Mouse (Mus musculus) heart, postnatal 0 days (tissue): ENCODE measurements at regions not wholly inside any gene's neighbourhood (a gene's known extent, or its start where the extent isn't known, plus 50 kb on each side); places are given as distances from the start of the nearest gene placed in this dataset.
A peak's percentile ranks its signal among the peaks of the same experiment; 100 is the strongest.

Experiments used
- ATAC-seq: fragments of 200-750 bp; cut with Nextera tagmentation; 2 replicates; pipeline ENCODE4 v1.8.0; 2017; ENCODE audit warnings: low read depth, moderate number of reproducible peaks, moderate library complexity; ENCODE audit not compliant: insufficient read depth
- DNase-seq: peaks from one replicate; pipeline ENCODE4 v3.0.0-alpha.2; 2016; ENCODE audit warnings: low spot score
- H3K27ac ChIP-seq: fragments of 300-500 bp; sonication (generic); 2 replicates; pipeline ENCODE4 v1.5.1; 2014; ENCODE audit warnings: low read depth, mild to moderate bottlenecking
- H3K27me3 ChIP-seq: fragments of 300-500 bp; sonication (generic); 2 replicates; pipeline ENCODE4 v1.6.1; 2014; ENCODE audit warnings: low read length, mixed read lengths; ENCODE audit not compliant: control insufficient read depth, insufficient read depth
- H3K36me3 ChIP-seq: fragments of 300-500 bp; sonication (generic); replicated peaks from 2 replicates; pipeline ENCODE4 v1.6.1; 2014; ENCODE audit warnings: low read length, mixed read lengths; ENCODE audit not compliant: control insufficient read depth, insufficient read depth
- H3K4me1 ChIP-seq: fragments of 300-500 bp; sonication (generic); 2 replicates; pipeline ENCODE4 v1.6.1; 2014; ENCODE audit warnings: antibody characterized with exemption; ENCODE audit not compliant: control insufficient read depth, insufficient read depth
- H3K4me2 ChIP-seq: fragments of 300-500 bp; sonication (generic); 2 replicates; pipeline ENCODE4 v1.6.1; 2014; ENCODE audit warnings: low read depth, mild to moderate bottlenecking, low read length, moderate library complexity
- H3K4me3 ChIP-seq: fragments of 300-500 bp; sonication (generic); 2 replicates; pipeline ENCODE4 v1.5.1; 2014; ENCODE audit warnings: low read depth, low read length
- H3K9ac ChIP-seq: fragments of 300-500 bp; sonication (generic); replicated peaks from 2 replicates; pipeline ENCODE4 v1.6.1; 2014; ENCODE audit warnings: low read depth, low read length, mixed read lengths
- H3K9me3 ChIP-seq: fragments of 300-500 bp; sonication (generic); replicated peaks from 2 replicates; pipeline ENCODE4 v1.6.1; 2016; ENCODE audit warnings: low read length; ENCODE audit not compliant: control insufficient read depth
- CTCF ChIP-seq: IDR thresholded peaks from 2 replicates; pipeline ENCODE4 v1.5.1; 2016; ENCODE audit warnings: antibody characterized with exemption, control low read depth, low read depth
- EP300 ChIP-seq: IDR thresholded peaks from 2 replicates; pipeline ENCODE4 v1.6.1; 2016; ENCODE audit warnings: antibody characterized with exemption, low read depth
- WGBS: fragments of 180-500 bp; shearing (Covaris S2); extraction: QIAGEN DNeasy Blood & Tissue Kit; methylation state at CpG from one replicate; pipeline ENCODE4 v1.1.7; 2014; 5-methylcytosine and 5-hydroxymethylcytosine counted together

DNA sequence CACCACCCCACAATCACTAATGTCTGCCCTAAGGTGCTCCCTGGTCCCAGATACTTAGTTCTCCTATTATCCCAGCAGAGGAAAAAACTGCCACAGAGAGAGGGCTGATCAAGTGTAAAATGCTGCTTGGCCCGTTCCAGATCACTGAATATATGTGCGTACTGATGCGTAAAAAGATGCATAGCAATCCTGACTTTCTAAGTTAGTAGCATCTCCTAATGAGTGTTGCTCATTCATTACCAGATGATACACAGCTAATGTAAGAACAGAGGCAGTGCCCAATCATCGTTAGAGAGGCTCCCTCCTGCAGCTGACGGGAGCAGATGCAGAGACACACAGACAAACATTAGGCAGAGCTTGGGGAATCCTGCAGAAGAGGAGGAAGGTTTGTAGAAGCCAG lies 177.6 kb upstream of the Tcf21 start:
- WGBS = 82% methylated on average over 5 of the region's 5 CpGs
- DNase-seq = no peak
- Histone ChIP-seq H3K27ac (no peak overlapping the region), H3K36me3 (no peaks in the 10 kb centered on the region), H3K4me1 (no peaks in the 10 kb centered on the region), H3K4me3 (no peak overlapping the region), H3K4me2 (no peak overlapping the region), H3K9me3 (no peaks in the 10 kb centered on the region), H3K9ac (no peak overlapping the region), H3K27me3 (no peaks in the 10 kb centered on the region)
- no peak for ATAC-seq
- TF ChIP-seq EP300 (no peak), CTCF (no peak)

DNA sequence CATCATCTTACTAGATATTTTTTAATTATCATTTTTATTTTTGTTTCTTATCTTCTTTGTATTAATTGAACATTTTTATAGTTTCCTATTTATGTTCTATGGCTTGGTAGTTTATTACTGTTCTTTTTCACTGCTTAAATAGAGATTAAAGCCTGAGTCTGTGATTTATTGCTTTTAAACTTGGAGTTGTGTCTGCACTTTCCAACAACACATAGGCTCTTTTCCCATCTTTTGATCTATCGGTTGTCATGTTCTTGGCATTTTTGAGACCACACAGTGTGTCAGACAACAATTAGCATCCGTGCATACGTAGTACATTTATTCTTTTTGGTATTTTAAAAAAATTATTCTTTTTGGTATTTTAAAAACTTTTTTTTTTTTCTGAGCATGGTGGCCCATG lies 173.2 kb upstream of the Tcf21 start:
- Histone ChIP-seq H3K9ac (no peak overlapping the region), H3K27me3 (no peaks in the 10 kb centered on the region), H3K4me2 (no peak overlapping the region), H3K36me3 (no peaks in the 10 kb centered on the region), H3K9me3 (no peaks in the 10 kb centered on the region), H3K27ac (no peak overlapping the region), H3K4me3 (no peak overlapping the region), H3K4me1 (no peaks in the 10 kb centered on the region)
- DNase-seq (no peak), ATAC-seq (no peak)
- WGBS = 84% methylated on average over 3 of the region's 3 CpGs
- TF ChIP-seq CTCF = no peak
- no peak for TF ChIP-seq EP300

DNA sequence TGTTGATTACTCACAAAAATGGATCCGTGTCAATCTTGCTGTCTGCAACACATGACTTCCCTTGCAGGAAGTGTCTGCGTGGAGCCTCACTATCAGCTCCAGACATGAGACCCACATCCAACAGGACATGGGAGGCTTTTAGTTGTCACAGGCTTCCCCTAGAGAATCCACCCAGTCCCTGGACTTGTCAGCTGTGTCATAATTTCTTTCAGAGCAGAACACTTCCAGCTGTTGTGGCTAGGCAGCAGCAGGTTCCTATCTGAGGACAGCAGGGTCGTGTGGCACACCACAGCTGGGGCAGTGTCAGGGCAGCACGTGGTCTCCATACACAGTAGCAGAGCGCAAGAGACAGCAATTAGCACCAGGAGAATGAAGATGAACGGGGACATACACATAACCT lies 161.8 kb upstream of the Tcf21 start:
- H3K9me3 ChIP-seq = no peaks in the 10 kb centered on the region
- no peaks in the 10 kb centered on the region for H3K36me3 ChIP-seq
- H3K27me3 ChIP-seq = no peaks in the 10 kb centered on the region
- H3K4me3 ChIP-seq = no peak overlapping the region
- TF ChIP-seq EP300 (no peak), CTCF (no peak)
- ATAC-seq (peak; percentile 49), DNase-seq (peak; percentile 50)
- no peak overlapping the region for H3K27ac ChIP-seq
- WGBS = 42% methylated on average over 6 of the region's 6 CpGs
- H3K4me1 ChIP-seq = no peaks in the 10 kb centered on the region
- no peak overlapping the region for H3K4me2 ChIP-seq
- no peak overlapping the region for H3K9ac ChIP-seq

DNA sequence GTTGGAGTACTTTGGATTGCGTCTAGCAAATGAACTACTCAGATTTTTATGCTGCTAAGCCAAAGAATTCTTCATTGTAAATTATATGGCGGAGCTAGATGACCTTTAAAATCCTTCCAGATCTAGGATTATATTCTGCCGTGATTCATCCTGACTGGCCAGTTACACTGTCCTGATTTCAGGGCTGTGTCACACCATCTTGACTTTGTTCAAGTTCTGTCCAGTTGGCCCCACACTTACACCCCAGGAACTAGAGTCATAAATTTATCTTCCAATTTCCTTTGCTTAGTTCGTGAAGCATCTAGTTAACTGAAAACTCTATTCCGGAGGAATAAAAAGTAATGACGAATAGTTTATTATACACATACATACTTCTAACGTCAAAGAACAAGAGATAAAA lies 158.5 kb upstream of the Tcf21 start:
- H3K4me1 ChIP-seq = no peaks in the 10 kb centered on the region
- H3K4me3 ChIP-seq = no peak overlapping the region
- H3K27me3 ChIP-seq = no peaks in the 10 kb centered on the region
- no peak for ATAC-seq
- H3K9me3 ChIP-seq = no peaks in the 10 kb centered on the region
- TF ChIP-seq EP300 (no peak), CTCF (no peak)
- H3K4me2 ChIP-seq = no peak overlapping the region
- no peaks in the 10 kb centered on the region for H3K36me3 ChIP-seq
- H3K27ac ChIP-seq = no peak overlapping the region
- no peak for DNase-seq
- WGBS = 75% methylated on average over 7 of the region's 7 CpGs
- H3K9ac ChIP-seq = no peak overlapping the region

DNA sequence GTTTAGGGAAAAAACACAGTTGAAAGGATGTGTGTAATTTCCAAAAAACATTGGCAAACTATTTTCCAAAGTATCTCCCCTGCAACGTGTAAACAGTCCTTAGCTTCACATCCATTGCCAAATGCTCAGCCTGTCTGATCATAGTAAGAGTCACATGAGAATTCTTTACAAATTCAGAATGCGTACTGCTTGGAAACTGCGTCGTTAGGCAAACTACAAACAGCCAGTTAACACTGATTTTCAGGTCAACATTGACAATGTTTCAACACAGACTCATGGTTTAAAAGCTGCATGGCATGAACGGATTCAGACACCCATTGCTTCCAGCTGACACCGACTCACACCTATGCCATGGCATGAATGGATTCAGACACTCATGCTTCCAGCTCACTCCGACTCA lies 137.0 kb upstream of the Tcf21 start:
- no peaks in the 10 kb centered on the region for H3K36me3 ChIP-seq
- no peaks in the 10 kb centered on the region for H3K27me3 ChIP-seq
- H3K9me3 ChIP-seq = no peaks in the 10 kb centered on the region
- WGBS = 73% methylated on average over 7 of the region's 7 CpGs
- ATAC-seq (no peak), DNase-seq (no peak)
- no peaks in the 10 kb centered on the region for H3K4me1 ChIP-seq
- H3K4me2 ChIP-seq = no peak overlapping the region
- H3K27ac ChIP-seq = no peak overlapping the region
- no peak overlapping the region for H3K4me3 ChIP-seq
- TF ChIP-seq CTCF = no peak
- no peak for TF ChIP-seq EP300
- no peak overlapping the region for H3K9ac ChIP-seq

DNA sequence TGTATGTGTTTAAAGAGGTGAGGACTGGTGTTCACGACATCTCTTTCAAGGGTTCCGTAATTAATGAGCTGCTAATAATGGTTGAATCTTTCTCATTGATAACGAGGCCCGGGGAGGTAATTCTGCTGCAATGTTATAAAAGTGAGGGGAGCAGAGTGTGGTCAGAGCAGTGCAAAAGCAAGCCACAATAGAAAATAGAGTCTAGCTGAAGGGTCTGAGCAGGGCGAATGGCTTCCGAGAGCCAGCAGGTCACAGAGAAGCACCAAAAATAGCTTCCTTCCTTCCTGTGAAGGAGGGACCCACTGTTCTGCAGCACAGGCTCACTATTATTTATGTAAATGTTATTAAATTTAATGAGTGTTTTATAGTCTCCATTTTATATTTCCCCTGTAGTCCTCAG lies 133.3 kb upstream of the Tcf21 start:
- H3K27me3 ChIP-seq = no peaks in the 10 kb centered on the region
- no peaks in the 10 kb centered on the region for H3K4me1 ChIP-seq
- no peak for DNase-seq
- no peak overlapping the region for H3K9ac ChIP-seq
- H3K4me2 ChIP-seq = no peak overlapping the region
- no peak overlapping the region for H3K4me3 ChIP-seq
- no peaks in the 10 kb centered on the region for H3K9me3 ChIP-seq
- WGBS = 52% methylated on average over 6 of the region's 6 CpGs
- TF ChIP-seq CTCF (no peak), EP300 (no peak)
- H3K36me3 ChIP-seq = no peaks in the 10 kb centered on the region
- ATAC-seq = no peak
- H3K27ac ChIP-seq = no peak overlapping the region
